Mouse (Mus musculus) c-Kit-positive CD71-positive TER-119-positive erythroid progenitor cells, embryonic 14.5 days (primary cell): ENCODE results near the gene Adgrg6.

Experiments
- DNase-seq: peaks from one replicate; pipeline ENCODE4 v3.0.0-alpha.2; 2013; ENCODE audit warnings: low spot score

Adgrg6 gene

GRCm38 (mm10) chr10:14544941-14545717, at the start of gene Adgrg6:
Gene Adgrg6 (minus strand): TSS chr10:14545659.
- DNase-seq, result no peak

GRCm38 (mm10) chr10:14592215-14592614, 46.8 kb upstream of the Adgrg6 start:
- DNase-seq, result no peak

- no peak for DNase-seq
Measured at GRCm38 (mm10) chr10:14590816-14591215, 45.4 kb upstream of the Adgrg6 start.

GRCm38 (mm10) chr10:14589667-14590066, 44.2 kb upstream of the Adgrg6 start:
- no peak for DNase-seq

DNA sequence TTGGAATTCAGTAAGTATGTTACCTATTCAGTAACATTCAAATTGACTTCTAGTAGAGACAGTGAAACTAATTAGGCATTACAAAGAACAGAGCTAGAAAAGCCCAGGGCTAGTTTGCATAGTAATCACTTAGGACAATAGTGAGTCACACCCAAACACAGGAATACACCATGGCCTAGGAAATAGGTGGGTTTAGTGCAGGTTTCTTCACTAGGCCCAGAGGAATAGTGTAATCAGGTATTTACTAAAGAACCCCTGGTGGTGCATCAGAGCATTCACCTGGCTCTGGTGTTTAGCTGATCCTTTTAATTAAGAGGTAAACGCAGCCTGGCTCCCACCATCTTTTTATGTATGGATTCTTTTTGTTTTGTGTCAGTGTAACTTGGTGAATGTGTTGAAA, 38.0 kb upstream of the Adgrg6 start:
- no peak for DNase-seq

DNA sequence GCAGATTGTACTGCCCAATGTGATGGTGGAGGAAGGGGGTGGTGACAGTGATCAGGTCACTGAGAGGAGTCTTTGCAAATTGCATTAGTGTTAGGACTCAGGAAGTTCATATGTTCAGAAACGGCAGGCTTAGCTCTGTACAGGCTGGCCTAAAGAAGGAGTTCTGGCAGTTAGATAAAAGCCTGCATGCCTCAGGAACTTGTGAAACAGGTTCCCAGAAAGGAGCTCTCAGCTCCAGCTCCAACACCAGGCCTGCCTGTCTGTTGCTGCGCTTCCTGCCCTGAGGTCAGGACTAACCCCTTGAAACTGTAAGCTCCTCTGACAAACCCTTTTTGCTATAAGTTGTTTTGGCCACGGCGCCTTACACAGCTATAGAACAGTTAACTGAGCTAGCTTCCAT, 28.8 kb upstream of the Adgrg6 start:
- DNase-seq, result no peak

DNA sequence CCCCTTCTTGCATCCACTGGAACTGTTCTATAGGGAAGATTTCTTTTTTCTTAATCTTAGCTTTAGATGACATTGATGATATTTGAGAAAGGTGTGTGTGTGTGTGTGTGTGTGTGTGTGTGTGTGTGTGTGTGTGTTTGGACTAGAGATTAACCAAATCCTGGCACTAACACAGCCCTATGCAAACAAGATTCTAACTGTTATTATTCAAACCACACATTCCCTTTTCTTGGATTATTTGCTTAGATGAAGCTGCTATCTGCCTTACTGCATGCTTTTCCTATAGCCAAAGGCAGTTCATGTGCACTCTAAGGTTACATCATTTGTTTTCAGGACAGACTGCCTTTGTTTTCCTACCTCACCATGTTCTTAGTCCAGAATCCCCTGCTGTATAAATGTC, 25.7 kb upstream of the Adgrg6 start:
- DNase-seq, result no peak

- DNase-seq, result no peak
Measured at GRCm38 (mm10) chr10:14570616-14571015, 25.2 kb upstream of the Adgrg6 start.

DNA sequence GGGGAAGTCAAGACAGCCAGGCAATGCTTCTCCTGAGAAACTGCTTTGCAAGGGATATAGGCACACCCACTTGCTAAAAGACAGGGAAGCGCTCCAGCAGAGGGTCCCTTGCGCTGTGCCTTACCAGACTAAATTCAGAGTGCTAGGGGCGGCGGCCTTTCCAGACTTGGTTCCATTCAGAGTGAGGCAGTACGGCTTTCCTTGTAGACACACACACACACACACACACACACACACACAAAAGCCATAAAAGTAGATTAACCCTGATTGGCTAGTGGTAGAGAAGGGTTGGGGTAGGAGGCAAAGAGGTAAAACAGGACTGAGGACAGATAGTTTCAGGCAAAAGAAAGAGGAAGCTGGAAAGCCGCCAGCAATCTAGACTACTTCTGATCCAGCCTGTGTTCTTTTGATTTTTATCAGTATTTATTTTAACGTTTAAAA, 672 bp upstream of the Adgrg6 start:
- DNase-seq, result no peak

- DNase-seq, result no peak
Measured at GRCm38 (mm10) chr10:14544608-14544940, 885 bp downstream of the Adgrg6 start.

DNA sequence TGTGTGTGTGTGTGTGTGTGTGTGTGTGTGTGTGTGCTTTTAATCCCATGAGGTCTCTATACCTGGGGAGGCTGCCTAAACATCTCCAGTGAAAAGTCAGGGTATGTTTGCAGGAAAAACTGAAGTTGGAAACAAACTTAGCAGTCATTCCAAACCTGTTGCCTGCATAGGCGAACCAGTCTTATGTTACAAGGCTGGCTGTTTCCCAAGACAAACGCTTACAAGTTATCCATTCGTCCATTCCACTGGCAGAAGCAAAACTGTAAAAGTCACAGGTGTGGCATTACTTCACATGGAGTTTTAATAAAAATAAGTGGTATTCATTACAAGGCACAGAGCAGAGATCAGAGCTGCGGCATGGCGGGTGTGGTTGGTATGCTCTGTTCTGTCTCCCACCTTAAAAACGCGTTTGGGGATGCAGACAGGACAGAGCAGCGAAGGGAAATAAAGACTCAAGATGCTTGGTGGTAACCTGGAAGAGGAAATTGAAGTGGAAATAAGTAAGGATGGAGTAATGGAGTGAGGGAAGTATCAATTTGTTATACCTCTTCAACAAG, 1.9 kb downstream of the Adgrg6 start:
- no peak for DNase-seq

- no peak for DNase-seq
Measured at GRCm38 (mm10) chr10:14537102-14537501, 8.4 kb downstream of the Adgrg6 start.

DNA sequence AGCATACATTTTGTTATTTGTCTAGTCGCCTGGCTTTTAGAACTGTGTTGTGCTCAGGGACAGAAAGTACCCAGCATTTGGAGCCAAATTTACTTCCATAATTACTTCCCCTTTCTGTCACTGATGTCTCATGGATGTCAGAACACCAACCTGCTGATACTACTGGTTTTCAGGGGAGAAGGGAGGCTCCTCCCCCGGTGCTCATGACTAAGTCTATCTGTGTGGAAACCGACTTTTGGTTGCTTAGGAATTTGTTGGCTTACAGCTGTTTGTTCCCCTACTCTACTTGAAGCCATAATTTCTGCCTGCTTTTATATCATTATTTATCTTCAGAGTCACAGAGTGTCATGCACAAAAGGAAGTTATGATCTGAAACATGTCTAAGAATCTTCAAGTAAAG, 14.4 kb downstream of the Adgrg6 start:
- DNase-seq, result no peak

- no peak for DNase-seq
Measured at GRCm38 (mm10) chr10:14530670-14531069, 14.8 kb downstream of the Adgrg6 start.

DNA sequence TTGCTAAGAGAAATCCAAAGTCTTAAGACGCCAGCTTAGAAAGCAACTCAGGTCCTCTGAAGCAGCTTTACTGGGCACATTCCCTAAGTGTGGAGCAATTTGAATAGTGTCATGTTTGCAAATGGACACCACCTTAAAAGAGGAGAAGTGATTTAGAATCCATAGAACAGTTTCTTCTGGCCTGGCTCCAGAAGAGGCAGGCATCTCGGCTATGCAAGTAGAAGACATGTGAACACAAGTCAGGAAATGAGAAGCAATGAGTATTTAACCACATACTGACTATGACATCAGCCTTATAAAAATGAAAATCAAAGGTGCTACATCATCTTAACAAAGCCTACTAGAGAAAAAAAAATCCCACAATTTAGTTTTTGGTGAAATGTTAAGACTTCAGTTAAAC, 17.7 kb downstream of the Adgrg6 start:
- DNase-seq, result no peak

GRCm38 (mm10) chr10:14522729-14523128, 22.7 kb downstream of the Adgrg6 start:
- DNase-seq, result no peak

GRCm38 (mm10) chr10:14520912-14521675, 24.4 kb downstream of the Adgrg6 start:
- no peak for DNase-seq

GRCm38 (mm10) chr10:14517909-14518308, 27.6 kb downstream of the Adgrg6 start:
- no peak for DNase-seq

GRCm38 (mm10) chr10:14511904-14512663, 33.4 kb downstream of the Adgrg6 start:
- DNase-seq, result no peak

DNA sequence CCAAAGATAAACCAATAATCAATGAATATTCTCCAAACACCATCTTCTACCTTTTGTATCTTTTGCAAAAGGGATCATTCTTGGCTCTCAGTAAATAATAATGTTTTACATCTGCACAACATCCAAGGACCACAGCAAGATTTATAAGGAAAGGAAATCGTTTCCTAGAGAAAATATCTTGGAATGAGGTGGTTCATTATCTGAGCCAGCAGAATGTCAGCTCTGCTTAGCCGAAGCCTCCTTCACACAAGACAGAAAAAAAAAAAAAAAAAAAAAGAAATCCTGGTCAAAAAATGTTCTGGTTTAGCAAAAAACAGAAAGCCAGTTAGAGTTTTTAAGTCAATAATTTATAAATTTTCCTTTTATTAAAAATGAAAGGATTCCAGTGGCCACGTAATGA, 34.3 kb downstream of the Adgrg6 start:
- DNase-seq, result no peak

DNA sequence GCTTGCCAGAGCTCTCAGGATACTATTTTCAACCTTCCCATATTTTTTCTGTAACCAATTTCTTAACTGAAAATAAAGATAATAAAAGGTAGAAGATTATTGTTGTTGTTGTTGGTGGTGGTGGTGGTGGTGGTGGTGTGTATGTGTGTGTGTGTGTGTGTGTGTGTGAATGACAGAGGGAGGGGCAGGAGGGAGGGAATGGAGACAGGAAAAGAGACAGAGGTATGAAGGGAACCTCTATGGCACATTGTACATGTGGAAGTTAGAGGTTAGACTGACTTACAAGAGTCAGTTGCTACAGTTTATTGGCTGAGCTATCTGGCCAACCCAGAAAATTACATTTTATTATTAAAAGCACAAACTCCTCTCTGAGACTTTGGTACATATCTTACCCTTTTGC, 49.8 kb downstream of the Adgrg6 start:
- no peak for DNase-seq

GRCm38 (mm10) chr10:14495204-14495603, 50.3 kb downstream of the Adgrg6 start:
- DNase-seq, result no peak

DNA sequence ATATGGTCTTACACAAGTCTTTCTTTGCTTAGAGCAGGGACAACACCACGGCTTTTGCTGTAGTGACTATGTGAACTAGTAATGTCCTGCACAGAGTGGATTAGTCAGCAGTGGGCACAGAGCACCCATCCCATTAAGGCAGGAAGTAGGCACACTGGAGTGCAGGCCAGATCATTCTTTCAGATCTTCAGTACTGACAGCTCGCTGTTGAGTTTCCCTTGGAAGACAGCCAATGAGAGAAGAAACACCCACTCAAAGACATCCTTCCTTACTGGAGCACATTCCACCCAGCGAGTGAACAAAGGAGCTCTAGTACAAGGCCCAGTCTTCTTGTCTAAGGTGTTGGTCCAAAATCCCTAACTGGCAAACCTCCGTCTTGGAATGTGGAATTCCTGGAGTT, 53.6 kb downstream of the Adgrg6 start:
- no peak for DNase-seq
